In genomic region chr1:181617332-181617731, GRCm38 (mm10) we compare ENCODE assay signal across 8 mouse cellular contexts. TPM values are rescaled to one million over a fixed set of nuclear protein-coding genes. Genes with fewer than 3 reads are reported as not detected.
DNase-seq lines count a peak whose midpoint lies in the region; TF ChIP-seq lines count a peak whose summit lies in the region.

No protein-coding gene starts in this region.

- intact Hi-C loops in left cerebral cortex, postnatal 36 days (cut with DNase I), result loop anchor here (5.0 to 10.0 kb wide), 3 partner anchors 65 to 345 kb away; no protein-coding TSS in a partner anchor

- no peak for TF ChIP-seq POLR2A in small intestine, adult 2 months (IDR thresholded peaks at IDR 0.05; ENCODE audit: low read depth, low read length)

- no peaks in the 10 kb centered on the region for H3K4me1 ChIP-seq in small intestine, adult 2 months (ENCODE audit: control insufficient read depth, insufficient read depth, insufficient read length, low read length)

- H3K4me3 ChIP-seq in small intestine, adult 2 months (ENCODE audit: low read depth, low read length), result no peak overlapping the region

- peak; percentile 28 for DNase-seq in gastrocnemius, postnatal 10 days
- DNase-seq in gastrocnemius, adult 18-20 months (ENCODE audit: low spot score), result no peak
- DNase-seq in ovary, postnatal 36 days (ENCODE audit: low spot score), result peak; percentile 8
- DNase-seq in ovary, postnatal 14 days (ENCODE audit: low spot score), result no peak
- DNase-seq in c-Kit-positive CD71-positive TER-119-positive erythroid progenitor cells, embryonic 14.5 days (ENCODE audit: low spot score), result peak; percentile 30
- DNase-seq in left cerebral cortex, postnatal 36 days (ENCODE audit: low spot score in 2 of 2), result no peak
- no peak for DNase-seq in urinary bladder, postnatal 25 days (ENCODE audit: low spot score)

- no peaks in the 10 kb centered on the region for H3K36me3 ChIP-seq in small intestine, adult 2 months (ENCODE audit: control insufficient read depth, insufficient read depth, low read length)

- 59% methylated on average over 5 of the region's 5 CpGs for WGBS in small intestine, adult 2 months

- 0 out of 2 replicates have a peak, but pooled peaks cover 2% of the 10 kb centered on the region for H3K27me3 ChIP-seq in small intestine, adult 2 months (ENCODE audit: control insufficient read depth, insufficient read depth, low read length)

- TF ChIP-seq CTCF in small intestine, adult 2 months (IDR thresholded peaks at IDR 0.05; ENCODE audit: extremely low read depth, insufficient read length, insufficient replicate concordance, low read depth, low read length), result peak; percentile 54; the same call in 1 of the 2 replicates

- no peak overlapping the region for H3K27ac ChIP-seq in small intestine, adult 2 months (ENCODE audit: insufficient read depth, low read depth, low read length)

RNA-seq across cellular contexts. Expression of gene Dnah14, which starts 41.0 kb away (rescaled TPM):
- total RNA-seq in gastrocnemius, postnatal 10 days (2021), result under 1 TPM; 0.12 to 0.65 TPM
- under 1 TPM in 1 of 2 experiments, not detected in 1; 0.55 TPM for total RNA-seq in gastrocnemius, adult 18-20 months (2021)
- not detected in 2 replicates for polyA plus RNA-seq in small intestine, adult 2 months (2012; rRNA removed)
- total RNA-seq in left cerebral cortex, postnatal 36 days (2021), result 1 to 10 TPM in 1 of 2 experiments, under 1 TPM in 1; 0.69 to 1.3 TPM

Comparison
In these comparisons a context has a peak if more than half of its experiments do, and no peak if none do; other contexts are left out.
1. DNase-seq: peak in gastrocnemius, postnatal 10 days (single experiment), ovary, postnatal 36 days (single experiment) and c-Kit-positive CD71-positive TER-119-positive erythroid progenitor cells, embryonic 14.5 days (single experiment); none in gastrocnemius, adult 18-20 months (single experiment), ovary, postnatal 14 days (single experiment), left cerebral cortex, postnatal 36 days (0 of 2) and urinary bladder, postnatal 25 days (single experiment).